Mouse (Mus musculus) MEL (cell line): Measurements from ENCODE around the gene Olfr617. TPM values are rescaled to one million over a fixed set of nuclear protein-coding genes. Genes with fewer than 3 reads are reported as not detected.

Source experiments
- DNase-seq: peaks from one replicate; pipeline ENCODE4 v3.0.0; 2011; ENCODE audit warnings: low read depth, low spot score
- H3K27ac ChIP-seq: 2 replicates; pipeline ENCODE4 v1.5.1; 2012; ENCODE audit warnings: low read depth, mild to moderate bottlenecking, control low read depth, low read length, moderate library complexity; ENCODE audit not compliant: control insufficient read depth
- H3K27me3 ChIP-seq, 2 experiments: fragments of 150-350 bp in 1 of 2; sonication (generic) in 1 of 2; 2 replicates each; pipeline ENCODE4 v1.6.1; 2012; ENCODE audit warnings: low read length in 2 of 2, mild to moderate bottlenecking in 2 of 2, improper control_type of control experiment in 1 of 2, moderate library complexity in 1 of 2; ENCODE audit not compliant: insufficient read depth in 2 of 2, control insufficient read depth in 1 of 2
- H3K36me3 ChIP-seq, 2 experiments: 2 replicates each; pipeline ENCODE4 v1.6.1; 2012 to 2014; ENCODE audit warnings: low read length in 2 of 2, improper control_type of control experiment in 1 of 2, inconsistent platforms in 1 of 2, mild to moderate bottlenecking in 1 of 2; ENCODE audit not compliant: insufficient read depth in 2 of 2, control insufficient read depth in 1 of 2
- H3K4me1 ChIP-seq, 2 experiments: fragments of 150-350 bp in 1 of 2; sonication (generic) in 1 of 2; 2 replicates each; pipeline ENCODE4 v1.6.1; 2012; ENCODE audit warnings: low read length in 2 of 2, improper control_type of control experiment in 1 of 2, mild to moderate bottlenecking in 1 of 2; ENCODE audit not compliant: insufficient read depth in 2 of 2, control insufficient read depth in 1 of 2
- H3K4me3 ChIP-seq, 2 experiments: fragments of 150-350 bp in 1 of 2; sonication (generic) in 1 of 2; 2 replicates each; pipeline ENCODE4 v1.5.1; 2012; ENCODE audit warnings: low read depth in 2 of 2, low read length in 2 of 2, mild to moderate bottlenecking in 2 of 2, moderate library complexity in 2 of 2, control low read depth in 1 of 2, improper control_type of control experiment in 1 of 2; ENCODE audit not compliant: control insufficient read depth in 1 of 2, insufficient read depth in 1 of 2
- H3K79me2 ChIP-seq: 2 replicates; pipeline ENCODE4 v1.6.1; 2012; ENCODE audit warnings: mild to moderate bottlenecking, low read length, moderate library complexity; ENCODE audit not compliant: control insufficient read depth, poor library complexity, insufficient read depth
- H3K9ac ChIP-seq: 2 replicates; pipeline ENCODE4 v1.6.1; 2012; ENCODE audit warnings: low read depth, mild to moderate bottlenecking, control low read depth, low read length, moderate library complexity; ENCODE audit not compliant: control insufficient read depth, poor library complexity, severe bottlenecking
- H3K9me3 ChIP-seq: fragments of 150-350 bp; sonication (generic); replicated peaks from 2 replicates; pipeline ENCODE4 v1.6.1; 2012; ENCODE audit warnings: mild to moderate bottlenecking, low read length, improper control_type of control experiment, moderate library complexity; ENCODE audit not compliant: insufficient read depth
- BHLHE40 ChIP-seq: IDR thresholded peaks from 2 replicates; pipeline ENCODE4 v1.6.1; 2012; ENCODE audit warnings: low read depth, mild to moderate bottlenecking, inconsistent platforms, low read length, improper control_type of control experiment, borderline replicate concordance
- CHD2 ChIP-seq: IDR thresholded peaks from 2 replicates; pipeline ENCODE4 v1.6.1; 2011; ENCODE audit warnings: low read length, improper control_type of control experiment
- E2F4 ChIP-seq: IDR thresholded peaks from 2 replicates; pipeline ENCODE4 v1.6.1; 2011; ENCODE audit warnings: low read depth, low read length, improper control_type of control experiment, borderline replicate concordance
- EP300 ChIP-seq, 2 experiments: IDR thresholded peaks; 2 replicates each; pipeline ENCODE4 v1.6.1; 2011; ENCODE audit warnings: improper control_type of control experiment in 2 of 2, low read length in 2 of 2, low read depth in 1 of 2, mild to moderate bottlenecking in 1 of 2
- MEF2A ChIP-seq: IDR thresholded peaks from 2 replicates; pipeline ENCODE4 v1.6.1; 2014; ENCODE audit warnings: low read depth, mild to moderate bottlenecking, inconsistent platforms, low read length, improper control_type of control experiment; ENCODE audit not compliant: poor library complexity, insufficient replicate concordance, severe bottlenecking; ENCODE audit errors: extremely low read depth
- MYB ChIP-seq: IDR thresholded peaks from 2 replicates; pipeline ENCODE4 v1.6.1; 2011; ENCODE audit warnings: mild to moderate bottlenecking, low read depth, low read length, improper control_type of control experiment
- POLR2A ChIP-seq, 2 experiments: IDR thresholded peaks; 2 replicates each; pipeline ENCODE4 v1.6.1; 2011 to 2012; ENCODE audit warnings: low read length in 2 of 2, mild to moderate bottlenecking in 2 of 2, control low read depth in 1 of 2, improper control_type of control experiment in 1 of 2, low read depth in 1 of 2, moderate library complexity in 1 of 2; ENCODE audit not compliant: control insufficient read depth in 1 of 2, insufficient read depth in 1 of 2, poor library complexity in 1 of 2
- POLR2AphosphoS5 ChIP-seq: IDR thresholded peaks from 2 replicates; pipeline ENCODE4 v1.6.1; 2012; ENCODE audit warnings: low read depth, borderline replicate concordance, mild to moderate bottlenecking, inconsistent platforms, low read length, moderate library complexity, mixed read lengths
- RCOR1 ChIP-seq: IDR thresholded peaks from 2 replicates; pipeline ENCODE4 v1.6.1; 2012; ENCODE audit warnings: low read depth, mild to moderate bottlenecking, inconsistent platforms, low read length, improper control_type of control experiment
- TBP ChIP-seq: IDR thresholded peaks from 2 replicates; pipeline ENCODE4 v1.8.0; 2011; ENCODE audit warnings: low read depth, low read length, improper control_type of control experiment
- USF1 ChIP-seq: IDR thresholded peaks from 2 replicates; pipeline ENCODE4 v1.6.1; 2014; ENCODE audit warnings: low read depth, mild to moderate bottlenecking, inconsistent platforms, low read length, improper control_type of control experiment, moderate library complexity
- ZC3H11A ChIP-seq: IDR thresholded peaks from 2 replicates; pipeline ENCODE4 v1.6.1; 2012; ENCODE audit warnings: low read depth, mild to moderate bottlenecking, inconsistent platforms, low read length, improper control_type of control experiment
- ZMIZ1 ChIP-seq: IDR thresholded peaks from 2 replicates; pipeline ENCODE4 v1.6.1; 2012; ENCODE audit warnings: low read depth, mild to moderate bottlenecking, inconsistent platforms, low read length, improper control_type of control experiment, moderate library complexity
- ZNF384 ChIP-seq: IDR thresholded peaks from 2 replicates; pipeline ENCODE4 v1.6.1; 2012; ENCODE audit warnings: low read depth, mild to moderate bottlenecking, inconsistent platforms, low read length, improper control_type of control experiment
- polyA plus RNA-seq, 2 experiments: library from polyadenylated mRNA; stranded (reverse) in 1 of 2; unstranded in 1 of 2; fragments of >175 nt in 1 of 2; fragments of >200 nt in 1 of 2; gene quantifications; 2 replicates each; pipeline versions ENCODE4 v1.2.1 to v1.2.4; 2012; ENCODE audit warnings: low replicate concordance in 2 of 2, low read depth in 1 of 2; ENCODE audit not compliant: insufficient read length in 2 of 2, insufficient read depth in 1 of 2, missing spikeins in 1 of 2
- total RNA-seq: library from RNA; depleted of rRNA; stranded (reverse); fragments of 300-350 nt; gene quantifications from 2 replicates; pipeline ENCODE4 v1.2.3, GENCODE M21; 2012

Olfr617 gene
- total and polyA plus RNA-seq, 3 experiments: not detected

DNA sequence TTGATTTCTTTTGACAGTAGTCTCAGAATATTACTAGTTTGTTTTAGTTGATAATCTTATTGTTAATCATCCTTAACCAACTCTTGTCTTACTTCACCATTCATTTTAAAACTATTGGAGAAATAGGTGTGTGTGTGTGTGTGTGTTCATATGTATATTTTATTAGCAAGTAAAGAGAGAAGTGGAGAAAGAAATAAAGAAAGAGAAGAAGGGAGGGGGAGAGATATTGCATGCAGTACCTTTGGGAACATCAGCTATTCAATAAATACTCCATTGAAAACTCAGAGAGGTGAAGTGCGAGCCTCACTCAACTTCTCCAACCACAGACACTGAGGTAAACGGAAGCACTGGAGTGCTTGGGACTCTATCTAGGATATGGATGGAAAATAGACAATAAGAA, 17.1 kb upstream of the Olfr617 start, which contains the start of gene Olfr615 (continued):
- TF ChIP-seq TBP: no peak

DNA sequence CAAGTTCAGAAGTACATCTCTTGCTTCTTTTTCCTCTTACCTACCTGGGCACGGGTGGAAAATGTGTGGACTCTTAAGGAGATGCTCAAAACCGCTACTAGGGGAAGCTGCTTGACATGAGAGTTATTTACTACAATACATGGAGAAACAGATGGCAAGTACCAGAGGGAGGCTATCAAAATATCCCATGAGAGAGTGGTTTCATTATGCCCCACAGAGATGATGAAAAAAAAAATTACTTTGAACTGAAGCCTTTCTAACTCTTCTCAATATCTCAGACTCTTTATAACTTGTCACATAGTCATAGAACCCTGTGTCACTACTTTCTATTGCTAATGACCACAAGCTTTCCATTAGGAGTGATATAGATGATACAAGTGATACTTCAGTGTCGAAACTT, 3.8 kb upstream of the Olfr617 start, which contains the start of gene Olfr616:
Olfr616 (minus strand) TSS at position 101 of the 400 bp plus-strand sequence.
- Histone ChIP-seq H3K4me1 (no peaks in the 10 kb centered on the region), H3K27ac (no peak within 1 kb of the TSS), H3K9me3 (no peaks in the 10 kb centered on the region), H3K79me2 (no peaks in the 10 kb centered on the region), H3K36me3 (no peaks in the 10 kb centered on the region), H3K9ac (no peak within 1 kb of the TSS), H3K4me3 (no peak within 1 kb of the TSS), H3K27me3 (no peaks in the 10 kb centered on the region; a peak in 1 of 4 replicates)
- no peak for TF ChIP-seq MYB
- TF ChIP-seq ZC3H11A: no peak
- no peak for DNase-seq

DNA sequence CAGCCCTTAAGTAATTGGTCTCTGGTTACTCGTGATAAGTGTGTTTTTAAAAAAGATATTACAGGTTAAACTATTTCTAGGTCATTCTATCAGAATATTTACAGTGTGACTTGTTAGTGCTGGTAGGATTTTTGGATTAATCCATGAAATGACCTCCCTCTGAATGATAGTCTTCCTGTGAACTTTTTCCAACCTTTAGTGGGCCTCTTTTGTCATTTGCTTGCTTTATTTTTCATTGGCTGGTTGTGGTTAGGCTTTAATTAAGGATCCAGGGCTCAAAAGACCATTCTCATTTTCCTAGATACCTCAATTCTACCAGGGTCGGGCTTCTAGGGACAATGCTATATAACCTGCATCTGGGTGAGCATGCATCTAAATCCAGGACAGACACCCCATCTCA, 16.9 kb downstream of the Olfr617 start, which contains the start of gene Olfr618:
Olfr618 (plus strand) TSS at position 301 of the 400 bp plus-strand sequence.
- Histone ChIP-seq H3K9me3 (no peaks in the 10 kb centered on the region), H3K79me2 (no peaks in the 10 kb centered on the region), H3K4me3 (no peak within 1 kb of the TSS), H3K27me3 (no peaks in the 10 kb centered on the region), H3K4me1 (no peaks in the 10 kb centered on the region), H3K27ac (no peak within 1 kb of the TSS), H3K9ac (no peak within 1 kb of the TSS), H3K36me3 (no peaks in the 10 kb centered on the region)
- DNase-seq: no peak
- no peak for TF ChIP-seq ZNF384
- no peak for TF ChIP-seq ZMIZ1
- no peak for TF ChIP-seq USF1
- TF ChIP-seq EP300 (IDR thresholded peaks at IDR 0.05; ENCODE audit: low read depth in 1 of 2, low read length in 2 of 2): no peak
- TF ChIP-seq MEF2A: no peak
- TF ChIP-seq E2F4: no peak
- TF ChIP-seq POLR2AphosphoS5: no peak
- TF ChIP-seq POLR2A (IDR thresholded peaks at IDR 0.05; ENCODE audit: control insufficient read depth in 1 of 2, insufficient read depth in 1 of 2, low read depth in 1 of 2, low read length in 2 of 2, poor library complexity in 1 of 2): no peak
- TF ChIP-seq CHD2: no peak
- no peak for TF ChIP-seq RCOR1
- TF ChIP-seq TBP: no peak
- no peak for TF ChIP-seq BHLHE40
- TF ChIP-seq, all 39 proteins: peak for 0
